Mouse (Mus musculus) CH12.LX (cell line): ENCODE measurements around the gene Rapgef4. TPM values are rescaled to one million over a fixed set of nuclear protein-coding genes. Genes with fewer than 3 reads are reported as not detected.
A peak's percentile ranks its signal among the peaks of the same experiment; 100 is the strongest.

ENCODE experiments used
- DNase-seq: peaks from one replicate; pipeline ENCODE4 v3.0.0-alpha.2; 2013; ENCODE audit errors: extremely low read depth
- H3K27ac ChIP-seq: 2 replicates; pipeline ENCODE4 v1.5.1; 2012; ENCODE audit warnings: low read depth, mild to moderate bottlenecking, control low read depth, moderate library complexity; ENCODE audit not compliant: insufficient read depth
- H3K27me3 ChIP-seq: replicated peaks from 2 replicates; pipeline ENCODE3; 2012; ENCODE audit warnings: inconsistent platforms
- H3K36me3 ChIP-seq, 2 experiments: replicated peaks in 1 of 2; 2 replicates each; pipeline versions ENCODE3 to v1.6.1; 2012; ENCODE audit warnings: inconsistent platforms in 1 of 2, low read length in 1 of 2, mild to moderate bottlenecking in 1 of 2, mixed read lengths in 1 of 2, moderate library complexity in 1 of 2; ENCODE audit not compliant: control insufficient read depth in 1 of 2, insufficient read depth in 1 of 2
- H3K4me1 ChIP-seq, 2 experiments: 2 replicates each; pipeline ENCODE4 v1.6.1; 2012; ENCODE audit warnings: inconsistent platforms in 1 of 2, moderate library complexity in 1 of 2; ENCODE audit not compliant: insufficient read depth in 2 of 2, control insufficient read depth in 1 of 2
- H3K4me2 ChIP-seq: 2 replicates; pipeline ENCODE4 v1.6.1; 2012; ENCODE audit warnings: low read depth, mild to moderate bottlenecking, control low read depth; ENCODE audit not compliant: poor library complexity, insufficient read depth, severe bottlenecking
- H3K4me3 ChIP-seq, 3 experiments: fragments of 150-350 bp in 1 of 3; sonication (generic) in 1 of 3; replicated peaks in 1 of 3; 2 replicates each; pipeline versions ENCODE3 to v1.5.1; 2011 to 2012; ENCODE audit warnings: low read depth in 2 of 3, low read length in 2 of 3, mild to moderate bottlenecking in 2 of 3, moderate library complexity in 2 of 3, control low read depth in 1 of 3, improper control_type of control experiment in 1 of 3, inconsistent platforms in 1 of 3, mixed read lengths in 1 of 3; ENCODE audit not compliant: poor library complexity in 1 of 3
- H3K79me2 ChIP-seq: replicated peaks from 2 replicates; pipeline ENCODE4 v1.6.1; 2012; ENCODE audit warnings: mild to moderate bottlenecking, moderate library complexity; ENCODE audit not compliant: control insufficient read depth, poor library complexity, insufficient read depth, severe bottlenecking; ENCODE audit errors: extremely low read depth
- H3K9ac ChIP-seq: 2 replicates; pipeline ENCODE4 v1.6.1; 2012; ENCODE audit warnings: low read depth, mild to moderate bottlenecking, control low read depth, moderate library complexity; ENCODE audit not compliant: insufficient read depth
- H3K9me3 ChIP-seq: replicated peaks from 2 replicates; pipeline ENCODE3; 2012; ENCODE audit warnings: low read length, inconsistent platforms, mixed read lengths
- BHLHE40 ChIP-seq: IDR thresholded peaks from 2 replicates; pipeline ENCODE4 v1.6.1; 2011; ENCODE audit warnings: mild to moderate bottlenecking, low read depth, low read length, improper control_type of control experiment
- CTCF ChIP-seq, 2 experiments: IDR thresholded peaks in 1 of 2; conservative IDR thresholded peaks in 1 of 2; 2 replicates each; pipeline ENCODE4 v1.5.1; 2011 to 2012; ENCODE audit warnings: low read depth in 2 of 2, low read length in 2 of 2, improper control_type of control experiment in 1 of 2, inconsistent platforms in 1 of 2, mild to moderate bottlenecking in 1 of 2, moderate library complexity in 1 of 2
- ELF1 ChIP-seq: IDR thresholded peaks from 2 replicates; pipeline ENCODE4 v1.6.1; 2014; ENCODE audit warnings: low read depth, mild to moderate bottlenecking, inconsistent platforms, low read length, improper control_type of control experiment
- IRF4 ChIP-seq: IDR thresholded peaks from 2 replicates; pipeline ENCODE4 v1.6.1; 2014; ENCODE audit warnings: low read depth, mild to moderate bottlenecking, inconsistent platforms, low read length, improper control_type of control experiment
- JUND ChIP-seq: conservative IDR thresholded peaks from 2 replicates; pipeline ENCODE4 v1.6.1; 2011; ENCODE audit warnings: low read depth, low read length, improper control_type of control experiment
- KAT2A ChIP-seq: IDR thresholded peaks from 2 replicates; pipeline ENCODE4 v1.6.1; 2012; ENCODE audit warnings: low read length, improper control_type of control experiment, inconsistent platforms; ENCODE audit not compliant: insufficient replicate concordance
- MAFK ChIP-seq: IDR thresholded peaks from 2 replicates; pipeline ENCODE4 v1.6.1; 2011; ENCODE audit warnings: low read length, improper control_type of control experiment; ENCODE audit not compliant: insufficient replicate concordance
- MAX ChIP-seq: IDR thresholded peaks from 2 replicates; pipeline ENCODE4 v1.6.1; 2011; ENCODE audit warnings: low read length, improper control_type of control experiment
- MAZ ChIP-seq: IDR thresholded peaks from 2 replicates; pipeline ENCODE4 v1.6.1; 2012; ENCODE audit warnings: low read depth, mild to moderate bottlenecking, inconsistent platforms, low read length, improper control_type of control experiment, moderate library complexity
- MXI1 ChIP-seq: IDR thresholded peaks from 2 replicates; pipeline ENCODE4 v1.6.1; 2011; ENCODE audit warnings: mild to moderate bottlenecking, low read depth, low read length, improper control_type of control experiment
- MYC ChIP-seq: IDR thresholded peaks from 2 replicates; pipeline ENCODE4 v1.6.1; 2011; ENCODE audit warnings: low read depth, mild to moderate bottlenecking, improper control_type of control experiment, low read length
- POLR2A ChIP-seq: IDR thresholded peaks from 2 replicates; pipeline ENCODE4 v1.6.1; 2011; ENCODE audit warnings: low read depth, mild to moderate bottlenecking, improper control_type of control experiment, low read length
- POLR2AphosphoS2 ChIP-seq: IDR thresholded peaks from 2 replicates; pipeline ENCODE4 v1.6.1; 2011; ENCODE audit warnings: low read depth, low read length, improper control_type of control experiment
- SIN3A ChIP-seq: IDR thresholded peaks from 2 replicates; pipeline ENCODE4 v1.6.1; 2012; ENCODE audit warnings: low read length, improper control_type of control experiment, inconsistent platforms
- TBP ChIP-seq: conservative IDR thresholded peaks from 2 replicates; pipeline ENCODE4 v1.6.1; 2011; ENCODE audit warnings: low read depth, low read length, improper control_type of control experiment
- TCF12 ChIP-seq: IDR thresholded peaks from 2 replicates; pipeline ENCODE4 v1.6.1; 2014; ENCODE audit warnings: low read depth, mild to moderate bottlenecking, inconsistent platforms, low read length, improper control_type of control experiment
- UBTF ChIP-seq: IDR thresholded peaks from 2 replicates; pipeline ENCODE4 v1.6.1; 2012; ENCODE audit warnings: low read depth, mild to moderate bottlenecking, inconsistent platforms, low read length, improper control_type of control experiment, moderate library complexity
- ZC3H11A ChIP-seq: IDR thresholded peaks from 2 replicates; pipeline ENCODE4 v1.6.1; 2012; ENCODE audit warnings: low read depth, mild to moderate bottlenecking, inconsistent platforms, low read length, improper control_type of control experiment
- ZMIZ1 ChIP-seq: IDR thresholded peaks from 2 replicates; pipeline ENCODE4 v1.6.1; 2012; ENCODE audit warnings: low read depth, mild to moderate bottlenecking, inconsistent platforms, low read length, improper control_type of control experiment
- ZNF384 ChIP-seq: IDR thresholded peaks from 2 replicates; pipeline ENCODE4 v1.6.1; 2012; ENCODE audit warnings: low read depth, low read length, improper control_type of control experiment, inconsistent platforms
- dilution Hi-C: fragments of 300-500 bp; cut with MboI; formaldehyde crosslinking; loops from 2 replicates; pipeline ENCODE4 v1.14.3; 2020; ENCODE audit warnings: low sequenced_read_pairs; ENCODE audit not compliant: extremely low pct_unique_long_range_greater_than_20kb, extremely low pct_ligation_motif_present
- in situ Hi-C: fragments of 300-500 bp; cut with MboI; formaldehyde crosslinking; loops from 3 replicates; pipeline ENCODE4 v1.14.3; 2019; ENCODE audit warnings: low sequenced_read_pairs, low pct_ligation_motif_present, low pct_unique_long_range_greater_than_20kb, mixed read lengths
- polyA plus RNA-seq: library from polyadenylated mRNA; unstranded; fragments of >175 nt; gene quantifications from 2 replicates; pipeline ENCODE4 v1.2.1, GENCODE M21; 2012; ENCODE audit warnings: low read depth; ENCODE audit not compliant: insufficient read length
- total RNA-seq, 2 experiments: library from RNA; depleted of rRNA; stranded (reverse); fragments of 300-350 nt in 1 of 2; fragments of >200 nt in 1 of 2; gene quantifications; 2 replicates each; pipeline ENCODE4 v1.2.3; 2012 to 2014

Rapgef4 gene
- total and polyA plus RNA-seq, 3 experiments = 0.12 to 0.13 TPM; not detected in 1

DNA sequence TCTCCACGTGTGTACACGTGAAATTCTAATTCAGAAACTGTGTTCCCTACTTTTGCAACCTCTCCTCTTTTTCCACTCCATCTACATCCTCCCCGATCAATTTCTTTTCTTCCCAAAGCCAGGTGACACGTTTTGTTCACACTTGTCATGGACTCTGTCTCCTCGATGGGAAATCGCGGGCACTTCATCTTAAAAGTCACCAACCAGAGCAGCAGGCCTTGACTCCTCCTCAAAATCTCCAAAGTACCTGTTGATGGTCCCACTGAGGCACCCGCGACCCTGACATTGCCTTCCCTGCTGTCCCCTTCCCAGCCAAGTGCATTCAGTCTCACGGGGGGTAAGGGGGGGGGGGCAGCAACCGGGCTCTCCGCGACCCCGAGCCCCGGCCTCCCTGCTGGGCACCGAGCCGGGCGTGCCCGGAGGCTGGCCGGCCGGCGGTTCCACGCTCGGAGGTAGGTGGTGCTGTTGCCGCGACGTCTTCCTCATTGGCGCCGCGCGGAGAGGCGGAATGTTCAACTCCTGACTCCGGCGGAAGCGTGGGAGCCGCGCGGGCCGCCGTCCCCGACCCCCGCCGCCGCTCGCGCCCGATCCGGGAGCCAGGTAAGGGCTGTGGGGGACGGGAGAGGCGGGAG lies 304.3 kb downstream of the Rapgef4 start, which contains the start of gene Map3k20:
Gene Map3k20 (plus strand): TSS at position 382 of the 632 bp plus-strand sequence.
- no peak within 1 kb of the TSS for H3K27ac ChIP-seq
- no peaks in the 10 kb centered on the region for H3K27me3 ChIP-seq
- dilution Hi-C loops (no loop called here), in situ Hi-C loops (no loop called here)
- peak within 1 kb of the TSS; percentile 61 for H3K4me2 ChIP-seq
- H3K4me3 ChIP-seq = peak within 1 kb of the TSS; percentile 65 to 73 (median 66)
- H3K9ac ChIP-seq = peak within 1 kb of the TSS; percentile 73
- TF ChIP-seq TCF12 (0 out of 2 replicates have a peak, but pooled peaks have one; percentile 20), UBTF (no peak), MAFK (no peak), IRF4 (no peak), CTCF (conservative IDR thresholded peaks at IDR 0.05 in 1 of 2, IDR thresholded peaks at IDR 0.05 in 1 of 2; ENCODE audit: low read depth in 2 of 2, low read length in 2 of 2) (peak in 1 of 2 experiments; percentile 23; a peak in 2 of 4 replicates), TBP (no peak), POLR2A (peak; percentile 47; the same call in 1 of the 2 replicates), MAX (peak; percentile 32; the same call in 1 of the 2 replicates), BHLHE40 (no peak)
- no peaks in the 10 kb centered on the region for H3K9me3 ChIP-seq
- H3K4me1 ChIP-seq = peaks cover 0 to 29% of the 10 kb centered on the region in 2 experiments; a peak in 2 of 4 replicates
- H3K79me2 ChIP-seq = no peaks in the 10 kb centered on the region
- DNase-seq = peak; percentile 39
- no peaks in the 10 kb centered on the region for H3K36me3 ChIP-seq

DNA sequence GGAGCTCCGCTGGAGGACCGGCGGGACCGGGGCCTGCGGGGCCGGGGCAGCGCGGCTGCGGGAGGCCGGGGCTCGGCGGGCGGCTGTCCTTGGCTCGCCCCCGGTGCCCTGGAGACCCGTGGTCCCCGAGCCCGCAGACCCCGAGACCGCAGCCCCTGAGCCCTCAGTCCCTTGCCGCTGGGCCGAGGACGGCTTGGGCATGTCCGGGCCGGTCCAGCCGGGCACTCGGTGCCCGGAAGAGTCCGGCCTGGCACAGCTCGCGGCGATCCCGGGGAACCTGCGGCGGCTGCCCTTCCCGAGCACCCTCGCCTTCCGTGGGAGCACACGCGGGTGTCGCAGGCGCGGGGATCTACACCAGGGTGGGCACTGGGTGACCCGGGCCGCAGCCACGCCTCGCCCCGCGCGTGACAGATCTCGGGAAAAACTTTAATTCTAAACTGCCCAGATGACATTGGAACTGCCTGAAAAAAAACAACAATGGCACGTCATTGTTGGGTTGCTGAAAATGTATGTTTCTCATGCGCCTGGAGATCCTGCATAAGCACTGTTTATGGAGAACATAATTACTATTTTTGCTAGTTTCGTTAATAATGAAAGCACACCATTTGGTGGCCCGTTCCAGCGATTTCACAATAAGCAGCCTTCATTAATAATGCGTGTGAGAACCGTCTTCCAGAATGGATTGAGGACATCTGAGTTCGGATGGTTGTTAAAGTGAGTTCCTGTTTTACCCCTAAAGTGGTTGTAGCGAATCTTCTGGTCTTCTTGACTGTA lies 305.0 kb downstream of the Rapgef4 start:
- Histone ChIP-seq H3K9me3 (no peaks in the 10 kb centered on the region), H3K79me2 (no peaks in the 10 kb centered on the region), H3K4me3 (peak overlapping the region; percentile 65 to 73 (median 66)), H3K27me3 (no peaks in the 10 kb centered on the region), H3K9ac (peak overlapping the region; percentile 73), H3K27ac (no peak overlapping the region), H3K4me2 (peak overlapping the region; percentile 35; the same call in 1 of the 2 replicates), H3K36me3 (no peaks in the 10 kb centered on the region), H3K4me1 (peaks cover 0 to 29% of the 10 kb centered on the region in 2 experiments; a peak in 2 of 4 replicates)
- no peak for DNase-seq
- in situ Hi-C loops (no loop called here), dilution Hi-C loops (no loop called here)
- TF ChIP-seq POLR2AphosphoS2 (no peak), SIN3A (peak; percentile 61; the same call in 1 of the 2 replicates)

DNA sequence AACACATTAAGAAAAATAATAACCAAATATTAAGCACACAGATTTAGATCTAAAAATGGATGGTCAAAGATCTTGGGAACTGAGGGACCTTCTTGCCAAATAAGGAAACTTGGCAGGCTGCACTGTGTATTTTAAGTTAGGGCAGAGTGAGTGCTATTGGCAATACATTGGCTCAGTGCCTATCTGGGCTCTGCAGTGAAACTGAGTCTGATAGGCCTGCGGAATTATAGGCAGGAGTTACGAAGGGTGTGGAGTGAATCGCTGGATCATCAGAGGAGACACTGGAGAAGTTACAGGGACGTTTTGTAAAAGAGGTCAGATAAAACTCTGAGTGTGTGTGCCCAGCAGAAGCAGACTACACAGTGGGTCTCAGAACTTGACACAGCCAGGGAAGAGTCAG lies 306.1 kb downstream of the Rapgef4 start:
- no peaks in the 10 kb centered on the region for H3K27me3 ChIP-seq
- no peak overlapping the region for H3K4me2 ChIP-seq
- dilution Hi-C loops (no loop called here), in situ Hi-C loops (no loop called here)
- no peak overlapping the region for H3K27ac ChIP-seq
- H3K9ac ChIP-seq = no peak overlapping the region
- no peaks in the 10 kb centered on the region for H3K36me3 ChIP-seq
- H3K4me1 ChIP-seq = peaks cover 0 to 29% of the 10 kb centered on the region in 2 experiments; a peak in 2 of 4 replicates
- no peak for TF ChIP-seq KAT2A
- TF ChIP-seq SIN3A = no peak
- TF ChIP-seq BHLHE40 = no peak
- TF ChIP-seq ZNF384 = no peak
- TF ChIP-seq MAZ = no peak
- TF ChIP-seq ELF1 = no peak
- TF ChIP-seq JUND = no peak
- no peak for TF ChIP-seq ZC3H11A
- no peak for TF ChIP-seq MXI1
- TF ChIP-seq ZMIZ1 = no peak
- TF ChIP-seq MYC = no peak
- TF ChIP-seq TCF12 = no peak
- H3K79me2 ChIP-seq = no peaks in the 10 kb centered on the region
- H3K9me3 ChIP-seq = no peaks in the 10 kb centered on the region
- no peak for DNase-seq
- H3K4me3 ChIP-seq = no peak overlapping the region
